Mouse (Mus musculus) forebrain, postnatal 0 days (tissue): ENCODE data around the gene Unc45b. TPM values are rescaled to one million over a fixed set of nuclear protein-coding genes. Genes with fewer than 3 reads are reported as not detected.

ENCODE experiments used
- ATAC-seq: fragments of 200-750 bp; cut with Nextera tagmentation; 2 replicates; pipeline ENCODE4 v1.8.0; 2017; ENCODE audit warnings: mild to moderate bottlenecking, moderate library complexity
- DNase-seq: peaks from one replicate; pipeline ENCODE4 v3.0.0-alpha.2; 2015
- H3K27ac ChIP-seq: fragments of 300-500 bp; sonication (generic); 2 replicates; pipeline ENCODE4 v1.5.1; 2014; ENCODE audit warnings: low read depth, mild to moderate bottlenecking, antibody characterized with exemption, low read length, moderate library complexity, mixed read lengths
- H3K27me3 ChIP-seq: fragments of 300-500 bp; sonication (generic); 2 replicates; pipeline ENCODE4 v1.6.1; 2014; ENCODE audit warnings: mild to moderate bottlenecking, low read length, mixed read lengths; ENCODE audit not compliant: insufficient read depth
- H3K36me3 ChIP-seq: fragments of 300-500 bp; sonication (generic); 2 replicates; pipeline ENCODE4 v1.6.1; 2014; ENCODE audit warnings: mild to moderate bottlenecking, moderate library complexity; ENCODE audit not compliant: insufficient read depth
- H3K4me1 ChIP-seq: fragments of 300-500 bp; sonication (generic); 2 replicates; pipeline ENCODE4 v1.6.1; 2014; ENCODE audit warnings: antibody characterized with exemption; ENCODE audit not compliant: insufficient read depth
- H3K4me2 ChIP-seq: fragments of 300-500 bp; sonication (generic); 2 replicates; pipeline ENCODE4 v1.6.1; 2014; ENCODE audit warnings: low read depth, mild to moderate bottlenecking, moderate library complexity
- H3K4me3 ChIP-seq: fragments of 300-500 bp; sonication (generic); 2 replicates; pipeline ENCODE4 v1.5.1; 2014; ENCODE audit warnings: low read depth, low read length, mixed read lengths
- H3K9ac ChIP-seq: fragments of 300-500 bp; sonication (generic); 2 replicates; pipeline ENCODE4 v1.6.1; 2014; ENCODE audit warnings: mild to moderate bottlenecking
- H3K9me3 ChIP-seq: fragments of 300-500 bp; sonication (generic); 2 replicates; pipeline ENCODE4 v1.6.1; 2016; ENCODE audit warnings: low read length
- CTCF ChIP-seq: sonication (generic); IDR thresholded peaks from 2 replicates; pipeline ENCODE4 v1.5.1; 2016; ENCODE audit warnings: antibody characterized with exemption, control low read depth, low read depth
- WGBS: fragments of 180-500 bp; shearing (Covaris S2); extraction: QIAGEN DNeasy Blood & Tissue Kit; methylation state at CpG from one replicate; pipeline ENCODE4 v1.1.7; 2014; 5-methylcytosine and 5-hydroxymethylcytosine counted together
- polyA plus RNA-seq: library from polyadenylated mRNA; unstranded; fragments of >200 nt; fragmentation: Nextera tagmentation; extraction: Ambion mirVana; gene quantifications from 2 replicates; pipeline ENCODE4 v1.2.1, GENCODE M21; 2015
- total RNA-seq: library from RNA; depleted of rRNA; stranded (reverse); fragments of >200 nt; gene quantifications from 2 replicates; pipeline ENCODE4 v1.2.3, GENCODE M21; 2014

Unc45b gene
- total and polyA plus RNA-seq, 2 experiments from 2014 or later, result 1.4 to 2.4 TPM

GRCm38 (mm10) chr11:82866850-82867564 lies 43.3 kb upstream of the Unc45b start:
- H3K36me3 ChIP-seq, result no peaks in the 10 kb centered on the region
- no peaks in the 10 kb centered on the region for H3K9me3 ChIP-seq
- no peak for ATAC-seq
- H3K27me3 ChIP-seq, result no peaks in the 10 kb centered on the region
- H3K4me2 ChIP-seq, result no peak overlapping the region
- H3K27ac ChIP-seq, result no peak overlapping the region
- H3K4me1 ChIP-seq, result 0 out of 2 replicates have a peak, but pooled peaks cover 9% of the 10 kb centered on the region
- DNase-seq, result no peak
- no peak overlapping the region for H3K9ac ChIP-seq
- WGBS, result 31% methylated on average over 7 of the region's 7 CpGs
- no peak for TF ChIP-seq CTCF
- H3K4me3 ChIP-seq, result no peak overlapping the region

DNA sequence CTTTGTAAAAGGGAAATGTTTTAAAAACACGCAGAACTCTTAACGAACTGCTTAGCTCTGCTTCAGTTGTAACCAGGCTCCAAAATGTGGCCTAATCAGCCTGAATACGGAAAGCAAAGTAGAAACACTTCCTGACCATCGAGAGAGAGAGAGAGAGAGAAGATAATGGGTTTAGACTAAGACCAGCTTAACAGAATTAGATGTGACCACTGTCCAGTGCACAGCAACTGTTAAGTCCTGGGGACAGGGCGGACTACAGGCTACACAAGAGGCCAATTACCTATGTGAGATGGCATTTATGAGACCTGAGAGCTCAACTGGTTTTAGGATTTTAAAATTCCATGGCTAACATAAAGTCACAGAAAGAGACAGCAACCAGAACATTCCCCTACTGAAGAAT lies 42.4 kb upstream of the Unc45b start:
- WGBS, result 46% methylated on average over 5 of the region's 5 CpGs

DNA sequence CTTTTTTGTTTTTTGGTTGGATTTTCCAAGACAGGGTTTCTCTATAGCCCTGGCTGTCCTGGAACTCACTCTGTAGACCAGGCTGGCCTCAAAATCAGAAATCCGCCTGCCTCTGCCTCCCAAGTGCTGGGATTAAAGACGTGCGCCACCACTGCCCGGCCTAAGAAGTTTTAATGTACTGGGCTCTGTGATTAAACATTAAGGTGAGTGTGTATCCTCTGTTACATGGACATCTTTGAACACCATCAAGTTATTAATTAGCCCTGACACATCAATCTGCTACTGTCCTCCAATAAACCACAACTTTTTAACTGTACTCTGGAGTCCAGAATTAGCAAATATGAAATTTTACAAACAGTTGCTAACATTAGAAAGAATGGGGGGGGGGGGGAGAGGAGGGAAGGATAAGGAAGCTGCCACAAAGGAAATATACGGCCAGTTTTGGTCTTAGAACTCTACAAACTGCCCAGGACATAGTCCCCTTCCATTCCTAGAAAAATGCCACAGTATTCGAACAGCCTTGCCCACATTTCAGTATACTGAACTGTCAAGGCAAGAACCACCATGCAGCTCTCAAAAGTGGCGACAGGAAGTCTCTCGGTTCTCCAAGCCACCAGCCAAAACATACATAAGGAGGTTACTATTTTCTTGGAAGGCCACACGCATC lies 40.7 kb upstream of the Unc45b start:
- DNase-seq (no peak), ATAC-seq (no peak)
- Histone ChIP-seq H3K9me3 (no peaks in the 10 kb centered on the region), H3K4me2 (peak overlapping the region; percentile 79), H3K36me3 (no peaks in the 10 kb centered on the region), H3K27me3 (no peaks in the 10 kb centered on the region), H3K27ac (no peak overlapping the region), H3K4me1 (0 out of 2 replicates have a peak, but pooled peaks cover 4% of the 10 kb centered on the region), H3K4me3 (0 out of 2 replicates have a peak overlapping the region, but pooled peaks have one; percentile 72), H3K9ac (no peak overlapping the region)
- no peak for TF ChIP-seq CTCF
- 70% methylated on average over 9 of the region's 9 CpGs for WGBS

More for the DNA sequence above, 42.4 kb upstream of the Unc45b start:
- Histone ChIP-seq H3K27ac (no peak overlapping the region), H3K9me3 (no peaks in the 10 kb centered on the region), H3K27me3 (no peaks in the 10 kb centered on the region), H3K4me1 (0 out of 2 replicates have a peak, but pooled peaks cover 7% of the 10 kb centered on the region), H3K36me3 (no peaks in the 10 kb centered on the region), H3K9ac (no peak overlapping the region), H3K4me2 (no peak overlapping the region), H3K4me3 (no peak overlapping the region)
- ATAC-seq, result no peak
- TF ChIP-seq CTCF, result no peak
- no peak for DNase-seq

DNA sequence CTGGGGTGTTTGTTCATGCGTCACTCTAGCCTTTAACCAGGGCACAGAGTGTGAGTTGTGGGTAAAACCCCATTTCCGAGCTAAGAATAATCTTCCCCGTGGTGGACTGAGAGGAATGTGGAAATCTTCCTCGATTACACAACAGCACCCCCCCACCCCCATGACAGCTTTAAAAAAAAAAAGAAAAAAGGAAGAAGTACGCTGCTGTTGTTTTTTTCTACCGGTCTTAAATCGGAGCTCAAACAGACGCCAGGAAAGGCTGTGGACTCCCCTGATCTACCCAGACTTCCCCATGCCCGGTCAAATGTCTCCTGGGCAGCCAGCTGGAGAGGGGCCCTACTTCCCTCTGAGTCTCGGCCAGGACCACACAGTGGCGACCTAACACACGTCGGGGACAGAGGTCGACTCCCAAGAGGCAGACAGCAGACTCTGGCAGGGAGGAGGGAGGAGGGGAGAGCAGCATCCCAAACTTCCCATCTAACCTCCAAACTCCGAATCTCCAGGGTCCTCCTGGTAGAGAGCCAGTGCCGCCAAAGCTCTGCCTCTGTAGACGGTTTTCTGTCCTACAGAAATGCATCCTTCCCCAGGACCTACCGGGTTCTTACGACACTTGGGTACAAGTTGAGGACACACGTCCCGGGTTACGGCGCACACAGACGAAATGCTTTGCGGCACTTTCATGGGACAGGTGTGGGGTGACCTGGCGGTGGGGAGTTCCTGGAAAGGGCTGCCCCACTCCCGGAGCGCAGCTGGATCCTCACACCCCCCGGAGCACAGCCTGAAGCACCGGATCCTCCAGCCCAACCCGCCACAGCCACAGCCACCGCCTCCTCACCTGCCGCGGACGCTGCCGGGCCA lies 39.9 kb upstream of the Unc45b start:
- ATAC-seq, result peak; percentile 21; the same call in 1 of the 2 replicates
- H3K27me3 ChIP-seq, result no peaks in the 10 kb centered on the region
- no peak for TF ChIP-seq CTCF
- peak overlapping the region; percentile 70 for H3K9ac ChIP-seq
- 0 out of 2 replicates have a peak, but pooled peaks cover 4% of the 10 kb centered on the region for H3K4me1 ChIP-seq
- WGBS, result 4% methylated on average over 36 of the region's 36 CpGs
- no peaks in the 10 kb centered on the region for H3K36me3 ChIP-seq
- peak overlapping the region; percentile 54; the same call in 1 of the 2 replicates for H3K27ac ChIP-seq
- DNase-seq, result peak; percentile 43
- H3K9me3 ChIP-seq, result no peaks in the 10 kb centered on the region
- H3K4me2 ChIP-seq, result peak overlapping the region; percentile 79
- H3K4me3 ChIP-seq, result peak overlapping the region; percentile 72

- Histone ChIP-seq H3K4me1 (0 out of 2 replicates have a peak, but pooled peaks cover 4% of the 10 kb centered on the region), H3K27me3 (no peaks in the 10 kb centered on the region), H3K9me3 (no peaks in the 10 kb centered on the region), H3K9ac (peak within 1 kb of the TSS; percentile 70), H3K4me2 (peak within 1 kb of the TSS; percentile 79), H3K4me3 (peak within 1 kb of the TSS; percentile 72), H3K27ac (peak within 1 kb of the TSS; percentile 54; the same call in 1 of the 2 replicates), H3K36me3 (no peaks in the 10 kb centered on the region)
- peak; percentile 82 for TF ChIP-seq CTCF
- DNase-seq, result peak; percentile 96
- ATAC-seq, result peak; percentile 98
- WGBS, result under 1% methylated on average over 35 of the region's 43 CpGs
These were observed 39.3 kb upstream of the Unc45b start, which contains the start of gene Rffl for GRCm38 (mm10) chr11:82871031-82871446. Gene Rffl, minus strand, starts transcription at chr11:82871210.

GRCm38 (mm10) chr11:82874924-82875323 lies 35.4 kb upstream of the Unc45b start:
- Histone ChIP-seq H3K4me1 (no peaks in the 10 kb centered on the region), H3K4me3 (no peak overlapping the region), H3K9me3 (no peaks in the 10 kb centered on the region), H3K27me3 (no peaks in the 10 kb centered on the region), H3K4me2 (no peak overlapping the region), H3K9ac (no peak overlapping the region), H3K27ac (no peak overlapping the region), H3K36me3 (peaks cover 6% of the 10 kb centered on the region; the same call in 1 of the 2 replicates)
- 72% methylated on average over 5 of the region's 5 CpGs for WGBS
- TF ChIP-seq CTCF, result no peak
- DNase-seq (no peak), ATAC-seq (no peak)
